Mouse (Mus musculus) limb, embryonic 13.5 days (tissue): ENCODE results near the gene BC024978. TPM values are rescaled to one million over a fixed set of nuclear protein-coding genes. Genes with fewer than 3 reads are reported as not detected.

ENCODE experiments used
- ATAC-seq: fragments of 200-750 bp; cut with Nextera tagmentation; 2 replicates; pipeline ENCODE4 v1.8.0; 2017; ENCODE audit warnings: low read depth, moderate number of reproducible peaks, moderate TSS enrichment; ENCODE audit not compliant: low FRiP score
- H3K27ac ChIP-seq: fragments of 300-500 bp; sonication (generic); 2 replicates; pipeline ENCODE4 v1.5.1; 2015; ENCODE audit warnings: inconsistent platforms, mild to moderate bottlenecking, moderate library complexity
- H3K27me3 ChIP-seq: fragments of 300-500 bp; sonication (generic); 2 replicates; pipeline ENCODE4 v1.6.1; 2015; ENCODE audit warnings: mild to moderate bottlenecking, inconsistent platforms
- H3K36me3 ChIP-seq: fragments of 300-500 bp; sonication (generic); 2 replicates; pipeline ENCODE4 v1.6.1; 2015; ENCODE audit warnings: inconsistent platforms, mild to moderate bottlenecking, moderate library complexity
- H3K4me1 ChIP-seq: fragments of 300-500 bp; sonication (generic); 2 replicates; pipeline ENCODE4 v1.6.1; 2015; ENCODE audit warnings: inconsistent platforms
- H3K4me2 ChIP-seq: fragments of 300-500 bp; sonication (generic); replicated peaks from 2 replicates; pipeline ENCODE4 v1.6.1; 2015; ENCODE audit warnings: inconsistent platforms, mild to moderate bottlenecking, moderate library complexity
- H3K4me3 ChIP-seq: fragments of 300-500 bp; sonication (generic); 2 replicates; pipeline ENCODE4 v1.5.1; 2015; ENCODE audit warnings: moderate library complexity, mild to moderate bottlenecking, inconsistent platforms
- H3K9ac ChIP-seq: fragments of 300-500 bp; sonication (generic); 2 replicates; pipeline ENCODE4 v1.6.1; 2015; ENCODE audit warnings: mild to moderate bottlenecking, inconsistent platforms
- H3K9me3 ChIP-seq: fragments of 300-500 bp; sonication (generic); 2 replicates; pipeline ENCODE4 v1.6.1; 2016; ENCODE audit warnings: inconsistent platforms
- WGBS: fragments of 180-500 bp; shearing (Covaris S2); methylation state at CpG from one replicate; pipeline ENCODE4 v1.1.7; 2015; 5-methylcytosine and 5-hydroxymethylcytosine counted together
- polyA plus RNA-seq: library from polyadenylated mRNA; unstranded; fragments of >200 nt; fragmentation: Nextera tagmentation; extraction: Ambion mirVana; gene quantifications from 2 replicates; pipeline ENCODE4 v1.2.1, GENCODE M21; 2015

BC024978 gene
- polyA plus RNA-seq, 1 experiment from 2014 or later: 3.6 TPM

GRCm38 (mm10) chr7:27198779-27199178 lies 3.2 kb downstream of the BC024978 start:
- no peak for ATAC-seq
- H3K9ac ChIP-seq: no peak overlapping the region
- H3K4me3 ChIP-seq: no peak overlapping the region
- WGBS: 91% methylated on average over 8 of the region's 8 CpGs
- no peak overlapping the region for H3K4me2 ChIP-seq
- H3K9me3 ChIP-seq: no peaks in the 10 kb centered on the region
- peaks cover 40% of the 10 kb centered on the region for H3K36me3 ChIP-seq
- H3K27me3 ChIP-seq: no peaks in the 10 kb centered on the region
- no peak overlapping the region for H3K27ac ChIP-seq
- peaks cover 11% of the 10 kb centered on the region for H3K4me1 ChIP-seq

- peaks cover 63% of the 10 kb centered on the region for H3K36me3 ChIP-seq
- no peak overlapping the region for H3K27ac ChIP-seq
- no peak overlapping the region for H3K4me2 ChIP-seq
- H3K4me1 ChIP-seq: no peaks in the 10 kb centered on the region
- H3K27me3 ChIP-seq: no peaks in the 10 kb centered on the region
- H3K9me3 ChIP-seq: no peaks in the 10 kb centered on the region
- WGBS: 96% methylated on average over 8 of the region's 8 CpGs
- no peak overlapping the region for H3K9ac ChIP-seq
- ATAC-seq: no peak
- H3K4me3 ChIP-seq: no peak overlapping the region
Observed at GRCm38 (mm10) chr7:27203730-27204449, 8.3 kb downstream of the BC024978 start.

- no peaks in the 10 kb centered on the region for H3K4me1 ChIP-seq
- H3K36me3 ChIP-seq: peaks cover 86% of the 10 kb centered on the region
- WGBS: 82% methylated on average over 2 of the region's 2 CpGs
- H3K27me3 ChIP-seq: no peaks in the 10 kb centered on the region
- ATAC-seq: no peak
- H3K27ac ChIP-seq: no peak overlapping the region
- H3K9me3 ChIP-seq: no peaks in the 10 kb centered on the region
- H3K4me2 ChIP-seq: no peak overlapping the region
- no peak overlapping the region for H3K9ac ChIP-seq
- no peak overlapping the region for H3K4me3 ChIP-seq
Observed at GRCm38 (mm10) chr7:27212626-27213025, 17.0 kb downstream of the BC024978 start.

DNA sequence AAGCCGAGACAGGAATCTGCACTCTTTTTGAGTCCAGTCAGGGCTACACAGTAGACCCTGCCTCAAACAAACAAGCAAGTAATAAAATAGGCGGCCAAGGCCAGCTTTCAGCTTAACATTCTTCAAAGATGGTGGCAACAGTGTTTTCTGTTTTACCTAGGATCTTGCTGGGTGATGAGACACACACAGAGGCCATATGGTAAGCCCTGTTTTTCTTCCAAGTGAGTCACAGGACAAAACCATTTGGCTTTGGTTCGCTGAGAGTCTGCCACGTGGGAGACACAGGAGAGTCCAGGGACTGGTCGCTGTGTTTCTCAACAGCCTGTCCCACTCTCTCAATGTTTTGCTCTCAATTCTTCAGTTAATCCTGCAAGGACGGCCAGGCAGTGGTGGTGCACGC lies 23.0 kb downstream of the BC024978 start:
- Histone ChIP-seq H3K9me3 (no peaks in the 10 kb centered on the region), H3K9ac (no peak overlapping the region), H3K4me2 (no peak overlapping the region), H3K36me3 (peaks cover 64% of the 10 kb centered on the region), H3K4me3 (no peak overlapping the region), H3K27ac (no peak overlapping the region), H3K27me3 (no peaks in the 10 kb centered on the region), H3K4me1 (peaks cover under 1% of the 10 kb centered on the region; the same call in 1 of the 2 replicates)
- 81% methylated on average over 7 of the region's 7 CpGs for WGBS
- ATAC-seq: no peak

DNA sequence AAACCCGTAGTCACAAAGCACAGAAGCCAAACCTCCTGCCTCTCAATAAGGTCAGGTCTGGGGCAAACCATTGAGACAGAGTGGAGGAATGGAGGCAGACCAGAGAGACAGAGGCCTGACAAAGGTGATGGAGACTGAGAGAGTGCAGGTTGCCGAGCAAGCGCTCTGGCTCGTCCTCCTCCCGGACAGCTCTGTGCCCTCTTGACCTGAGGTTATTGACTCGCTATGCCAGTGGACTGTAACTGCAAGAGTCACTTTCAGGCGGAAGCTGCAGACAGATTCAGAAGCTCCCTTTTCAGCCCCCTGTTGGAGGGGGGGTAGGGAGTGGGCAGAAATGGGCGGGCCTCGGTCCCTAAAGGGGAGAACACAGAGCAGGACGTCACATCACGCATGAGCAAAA lies 24.4 kb downstream of the BC024978 start:
- ATAC-seq: no peak
- H3K9me3 ChIP-seq: no peaks in the 10 kb centered on the region
- WGBS: 79% methylated on average over 11 of the region's 11 CpGs
- H3K4me3 ChIP-seq: no peak overlapping the region
- peaks cover 14% of the 10 kb centered on the region for H3K4me1 ChIP-seq
- peaks cover 54% of the 10 kb centered on the region for H3K36me3 ChIP-seq
- H3K9ac ChIP-seq: no peak overlapping the region
- no peaks in the 10 kb centered on the region for H3K27me3 ChIP-seq
- H3K4me2 ChIP-seq: no peak overlapping the region
- no peak overlapping the region for H3K27ac ChIP-seq

- H3K36me3 ChIP-seq: peaks cover 42% of the 10 kb centered on the region
- no peak overlapping the region for H3K27ac ChIP-seq
- H3K4me2 ChIP-seq: no peak overlapping the region
- H3K4me3 ChIP-seq: no peak overlapping the region
- no peak for ATAC-seq
- no peaks in the 10 kb centered on the region for H3K27me3 ChIP-seq
- WGBS: 74% methylated on average over 6 of the region's 6 CpGs
- peaks cover 34% of the 10 kb centered on the region for H3K4me1 ChIP-seq
- H3K9me3 ChIP-seq: no peaks in the 10 kb centered on the region
- no peak overlapping the region for H3K9ac ChIP-seq
Observed at GRCm38 (mm10) chr7:27221939-27222338, 26.4 kb downstream of the BC024978 start.

DNA sequence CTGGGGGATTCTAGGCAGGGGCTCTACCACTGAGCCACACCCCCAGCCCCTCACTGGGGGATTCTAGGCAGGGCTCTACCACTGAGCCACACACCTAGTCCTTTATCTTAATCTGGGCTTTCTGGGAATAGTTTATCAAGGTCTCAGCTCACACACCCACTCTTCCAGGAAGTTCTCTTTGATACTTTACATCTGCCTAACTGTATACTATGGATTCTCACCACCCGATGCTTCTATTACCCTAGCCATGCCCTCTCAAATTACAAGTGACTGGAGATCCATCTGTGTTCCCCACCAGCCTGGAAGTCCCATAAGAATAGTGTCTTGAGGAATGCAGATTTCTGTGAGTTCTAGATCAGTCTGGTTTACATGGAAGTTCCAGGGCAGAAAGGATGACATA lies 27.0 kb downstream of the BC024978 start:
- ATAC-seq: no peak
- H3K27ac ChIP-seq: no peak overlapping the region
- H3K36me3 ChIP-seq: peaks cover 36% of the 10 kb centered on the region
- no peaks in the 10 kb centered on the region for H3K27me3 ChIP-seq
- 74% methylated on average over 1 of the region's 1 CpGs for WGBS
- H3K9me3 ChIP-seq: no peaks in the 10 kb centered on the region
- H3K4me1 ChIP-seq: peaks cover 40% of the 10 kb centered on the region
- no peak overlapping the region for H3K9ac ChIP-seq
- H3K4me2 ChIP-seq: no peak overlapping the region
- no peak overlapping the region for H3K4me3 ChIP-seq

- peaks cover 13% of the 10 kb centered on the region for H3K36me3 ChIP-seq
- H3K9ac ChIP-seq: peak overlapping the region; percentile 54
- peak overlapping the region; percentile 7 for H3K4me3 ChIP-seq
- peak overlapping the region; percentile 93 for H3K4me2 ChIP-seq
- H3K4me1 ChIP-seq: peaks cover 46% of the 10 kb centered on the region
- H3K27ac ChIP-seq: no peak overlapping the region
- 66% methylated on average over 11 of the region's 11 CpGs for WGBS
- ATAC-seq: no peak
- H3K9me3 ChIP-seq: no peaks in the 10 kb centered on the region
- H3K27me3 ChIP-seq: no peaks in the 10 kb centered on the region
Observed at GRCm38 (mm10) chr7:27224877-27225575, 29.4 kb downstream of the BC024978 start.

DNA sequence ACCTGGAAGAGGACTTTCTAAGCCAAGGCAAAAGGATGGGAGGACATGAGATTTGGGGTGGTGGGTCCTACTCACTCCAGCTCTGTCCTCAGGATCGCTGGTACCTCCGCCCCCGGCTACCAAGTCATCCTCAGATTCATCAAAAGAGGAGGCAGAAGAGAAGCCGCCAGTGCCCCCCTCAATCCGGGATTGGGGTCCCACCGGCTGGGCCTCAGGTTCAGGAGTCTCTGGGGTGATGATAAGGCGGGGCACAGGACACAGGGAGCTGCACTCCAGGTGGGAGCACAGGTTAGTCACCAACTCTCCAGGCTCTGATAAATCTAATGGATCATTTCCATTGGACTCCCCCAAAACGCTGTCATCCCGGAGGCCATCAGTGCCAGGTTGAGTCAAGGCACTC lies 31.7 kb downstream of the BC024978 start:
- no peak for ATAC-seq
- Histone ChIP-seq H3K4me3 (peak overlapping the region; percentile 87), H3K9ac (peak overlapping the region; percentile 89), H3K4me1 (peaks cover 46% of the 10 kb centered on the region), H3K36me3 (peaks cover 4% of the 10 kb centered on the region; the same call in 1 of the 2 replicates), H3K27me3 (no peaks in the 10 kb centered on the region), H3K9me3 (no peaks in the 10 kb centered on the region), H3K27ac (no peak overlapping the region), H3K4me2 (peak overlapping the region; percentile 93)
- 36% methylated on average over 9 of the region's 9 CpGs for WGBS

DNA sequence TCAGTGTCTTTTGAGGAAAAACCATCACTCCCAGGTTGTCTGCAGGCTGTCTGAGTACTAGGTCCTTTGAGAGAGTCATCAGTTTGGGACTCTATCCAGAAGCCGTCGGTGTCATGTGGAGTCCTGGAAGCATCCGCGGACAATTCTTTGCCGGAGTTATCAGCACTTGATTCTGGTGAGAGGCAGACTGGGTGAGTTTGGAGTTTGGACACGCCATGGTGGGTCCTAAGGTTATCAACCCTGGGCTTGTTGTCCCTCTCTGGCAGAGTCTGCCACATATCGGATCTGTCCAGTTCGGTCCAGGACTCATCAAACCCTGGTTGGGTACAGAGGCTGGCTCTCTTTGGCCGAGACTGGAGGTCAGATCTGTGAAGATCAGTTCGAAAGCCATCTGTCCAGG lies 32.1 kb downstream of the BC024978 start:
- no peak for ATAC-seq
- Histone ChIP-seq H3K36me3 (peaks cover under 1% of the 10 kb centered on the region; the same call in 1 of the 2 replicates), H3K27me3 (no peaks in the 10 kb centered on the region), H3K4me3 (peak overlapping the region; percentile 87), H3K9me3 (no peaks in the 10 kb centered on the region), H3K4me2 (peak overlapping the region; percentile 93), H3K4me1 (peaks cover 46% of the 10 kb centered on the region), H3K9ac (peak overlapping the region; percentile 89), H3K27ac (peak overlapping the region; percentile 87; the same call in 1 of the 2 replicates)
- WGBS: 3% methylated on average over 10 of the region's 10 CpGs

DNA sequence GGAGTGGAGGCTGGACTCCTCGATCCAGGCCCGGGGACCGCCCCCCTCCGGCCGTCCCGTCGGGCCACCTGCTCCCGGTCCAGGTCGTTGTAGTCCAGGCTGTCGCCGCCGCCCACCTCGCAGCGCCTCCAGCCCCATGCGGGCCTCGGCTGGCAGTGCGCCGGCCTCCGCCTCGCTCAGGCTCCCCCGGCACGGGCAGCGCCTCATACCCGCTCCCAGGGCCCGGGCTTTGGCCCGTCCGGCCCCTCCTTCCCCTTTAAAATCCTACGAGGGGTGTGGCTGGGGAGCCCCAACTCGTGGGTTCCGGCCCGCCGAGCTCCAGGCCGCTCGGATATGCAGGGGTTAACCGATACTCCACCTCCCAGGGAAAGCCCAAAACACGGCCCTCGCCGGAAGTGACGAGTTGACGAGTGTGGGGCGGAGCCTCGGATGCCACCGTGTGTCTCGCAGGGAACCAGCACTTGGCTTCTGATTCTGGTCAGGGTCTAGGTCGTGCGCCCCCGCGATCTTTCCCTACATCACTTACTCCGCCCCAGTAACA lies 32.8 kb downstream of the BC024978 start, which contains the start of gene Itpkc:
Itpkc (minus strand) TSS at position 381 of the 541 bp plus-strand sequence.
- peak within 1 kb of the TSS; percentile 87 for H3K27ac ChIP-seq
- ATAC-seq: peak; percentile 82
- no peaks in the 10 kb centered on the region for H3K9me3 ChIP-seq
- H3K9ac ChIP-seq: peak within 1 kb of the TSS; percentile 89
- under 1% methylated on average over 49 of the region's 49 CpGs for WGBS
- no peaks in the 10 kb centered on the region; the same call in 1 of the 2 replicates for H3K36me3 ChIP-seq
- peak within 1 kb of the TSS; percentile 93 for H3K4me2 ChIP-seq
- no peaks in the 10 kb centered on the region for H3K27me3 ChIP-seq
- peak within 1 kb of the TSS; percentile 87 for H3K4me3 ChIP-seq
- H3K4me1 ChIP-seq: peaks cover 48% of the 10 kb centered on the region

DNA sequence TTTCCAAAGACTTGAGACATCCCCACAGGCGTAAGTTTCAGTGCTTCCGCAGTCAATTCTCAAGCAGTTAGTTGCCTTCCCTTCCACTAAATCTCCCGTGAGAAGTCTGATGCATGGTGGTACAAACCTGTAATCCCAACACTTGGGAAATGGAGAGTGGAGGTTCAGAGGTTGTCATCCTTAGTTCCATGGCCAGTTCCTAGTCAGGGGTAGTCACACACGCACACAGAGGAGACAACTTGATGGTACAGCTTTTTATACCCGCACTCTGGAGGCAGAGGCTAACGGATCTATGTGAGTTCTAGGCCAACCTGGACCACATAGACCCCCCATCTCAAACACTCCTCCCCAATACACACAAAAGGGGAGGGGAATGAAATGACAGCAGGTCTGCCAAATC lies 33.3 kb downstream of the BC024978 start:
- Histone ChIP-seq H3K4me2 (peak overlapping the region; percentile 93), H3K4me1 (peaks cover 49% of the 10 kb centered on the region), H3K27me3 (no peaks in the 10 kb centered on the region), H3K9ac (peak overlapping the region; percentile 89), H3K36me3 (no peaks in the 10 kb centered on the region; the same call in 1 of the 2 replicates), H3K27ac (peak overlapping the region; percentile 87), H3K9me3 (no peaks in the 10 kb centered on the region), H3K4me3 (peak overlapping the region; percentile 87)
- no peak for ATAC-seq
- WGBS: 20% methylated on average over 6 of the region's 6 CpGs
